Mouse (Mus musculus) lung, embryonic 16.5 days (tissue): ENCODE results near the gene Cers6. TPM values are rescaled to one million over a fixed set of nuclear protein-coding genes. Genes with fewer than 3 reads are reported as not detected.

Experiments
- ATAC-seq: fragments of 200-750 bp; cut with Nextera tagmentation; 2 replicates; pipeline ENCODE4 v1.8.0; 2017; ENCODE audit warnings: low read depth, mild to moderate bottlenecking, moderate library complexity
- H3K27ac ChIP-seq: fragments of 300-500 bp; sonication (generic); 2 replicates; pipeline ENCODE4 v1.5.1; 2014; ENCODE audit warnings: mild to moderate bottlenecking, control low read depth, low read length
- H3K27me3 ChIP-seq: fragments of 300-500 bp; sonication (generic); 2 replicates; pipeline ENCODE4 v1.6.1; 2014; ENCODE audit warnings: low read depth, low read length, mixed read lengths; ENCODE audit not compliant: control insufficient read depth, insufficient read depth
- H3K36me3 ChIP-seq: fragments of 300-500 bp; sonication (generic); 2 replicates; pipeline ENCODE4 v1.6.1; 2014; ENCODE audit warnings: low read length; ENCODE audit not compliant: control insufficient read depth, insufficient read depth
- H3K4me1 ChIP-seq: fragments of 300-500 bp; sonication (generic); replicated peaks from 2 replicates; pipeline ENCODE4 v1.6.1; 2014; ENCODE audit warnings: low read length, mixed read lengths; ENCODE audit not compliant: control insufficient read depth, insufficient read depth
- H3K4me2 ChIP-seq: fragments of 300-500 bp; sonication (generic); 2 replicates; pipeline ENCODE4 v1.6.1; 2014; ENCODE audit warnings: low read depth, low read length, control low read depth
- H3K4me3 ChIP-seq: fragments of 300-500 bp; sonication (generic); 2 replicates; pipeline ENCODE4 v1.5.1; 2014; ENCODE audit warnings: mild to moderate bottlenecking, low read length, control low read depth
- H3K9ac ChIP-seq: fragments of 300-500 bp; sonication (generic); 2 replicates; pipeline ENCODE4 v1.6.1; 2014; ENCODE audit warnings: low read length, control low read depth
- H3K9me3 ChIP-seq: fragments of 300-500 bp; sonication (generic); 2 replicates; pipeline ENCODE4 v1.6.1; 2016; ENCODE audit warnings: low read length; ENCODE audit not compliant: control insufficient read depth
- WGBS: fragments of 180-500 bp; shearing (Covaris S2); extraction: QIAGEN DNeasy Blood & Tissue Kit; methylation state at CpG from one replicate; pipeline ENCODE4 v1.1.7; 2014; 5-methylcytosine and 5-hydroxymethylcytosine counted together
- polyA plus RNA-seq: library from polyadenylated mRNA; unstranded; fragments of >200 nt; fragmentation: Nextera tagmentation; extraction: Ambion mirVana; gene quantifications from 2 replicates; pipeline ENCODE4 v1.2.1, GENCODE M21; 2015

The Cers6 gene
- 19.7 and 21.4 TPM in 2 replicates for polyA plus RNA-seq

- peak within 1 kb of the TSS; percentile 83 for H3K9ac ChIP-seq
- peaks cover 6% of the 10 kb centered on the region; the same call in 1 of the 2 replicates for H3K4me1 ChIP-seq
- no peaks in the 10 kb centered on the region for H3K36me3 ChIP-seq
- under 1% methylated on average over 52 of the region's 53 CpGs for WGBS
- peak; percentile 99 for ATAC-seq
- H3K27ac ChIP-seq, result peak within 1 kb of the TSS; percentile 71
- no peaks in the 10 kb centered on the region for H3K9me3 ChIP-seq
- peak within 1 kb of the TSS; percentile 89 for H3K4me3 ChIP-seq
- H3K4me2 ChIP-seq, result peak within 1 kb of the TSS; percentile 94
- H3K27me3 ChIP-seq, result no peaks in the 10 kb centered on the region
Observed at GRCm38 (mm10) chr2:68860904-68861685, at the start of gene Cers6. Gene Cers6 (plus strand): TSS chr2:68861441.

- no peak overlapping the region for H3K4me2 ChIP-seq
- H3K9me3 ChIP-seq, result no peaks in the 10 kb centered on the region
- WGBS, result 47% methylated on average over 2 of the region's 2 CpGs
- H3K27me3 ChIP-seq, result no peaks in the 10 kb centered on the region
- no peaks in the 10 kb centered on the region; the same call in 1 of the 2 replicates for H3K4me1 ChIP-seq
- no peaks in the 10 kb centered on the region for H3K36me3 ChIP-seq
- no peak overlapping the region for H3K4me3 ChIP-seq
- no peak overlapping the region for H3K9ac ChIP-seq
- ATAC-seq, result peak; percentile 92
- H3K27ac ChIP-seq, result no peak overlapping the region; the same call in 1 of the 2 replicates
Observed at GRCm38 (mm10) chr2:68814409-68814808, 46.8 kb upstream of the Cers6 start.

DNA sequence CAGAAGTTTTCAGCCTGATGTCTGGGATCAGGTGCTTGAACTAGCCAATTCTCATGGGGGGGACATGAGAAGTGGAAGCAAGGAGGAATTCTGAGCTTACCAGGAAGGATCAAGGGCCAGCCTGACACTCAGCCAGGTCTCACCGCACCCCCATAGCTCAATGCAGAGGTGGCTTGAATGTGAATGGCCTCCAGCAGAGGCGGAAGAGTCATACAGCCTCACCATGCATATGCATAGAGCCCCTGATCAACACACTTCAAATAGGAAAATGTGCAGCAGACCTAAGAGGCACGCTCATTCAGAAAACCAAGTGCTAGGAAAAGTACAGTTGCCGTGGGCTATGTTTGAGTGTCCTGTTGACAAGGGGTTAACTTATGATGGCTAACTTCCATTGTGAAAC is 42.2 kb upstream of the Cers6 start:
- 84% methylated on average over 4 of the region's 4 CpGs for WGBS
- Histone ChIP-seq H3K27ac (no peak overlapping the region), H3K9ac (no peak overlapping the region), H3K9me3 (no peaks in the 10 kb centered on the region), H3K4me1 (no peaks in the 10 kb centered on the region; the same call in 1 of the 2 replicates), H3K4me3 (no peak overlapping the region), H3K36me3 (no peaks in the 10 kb centered on the region), H3K4me2 (no peak overlapping the region), H3K27me3 (no peaks in the 10 kb centered on the region)
- ATAC-seq, result no peak

DNA sequence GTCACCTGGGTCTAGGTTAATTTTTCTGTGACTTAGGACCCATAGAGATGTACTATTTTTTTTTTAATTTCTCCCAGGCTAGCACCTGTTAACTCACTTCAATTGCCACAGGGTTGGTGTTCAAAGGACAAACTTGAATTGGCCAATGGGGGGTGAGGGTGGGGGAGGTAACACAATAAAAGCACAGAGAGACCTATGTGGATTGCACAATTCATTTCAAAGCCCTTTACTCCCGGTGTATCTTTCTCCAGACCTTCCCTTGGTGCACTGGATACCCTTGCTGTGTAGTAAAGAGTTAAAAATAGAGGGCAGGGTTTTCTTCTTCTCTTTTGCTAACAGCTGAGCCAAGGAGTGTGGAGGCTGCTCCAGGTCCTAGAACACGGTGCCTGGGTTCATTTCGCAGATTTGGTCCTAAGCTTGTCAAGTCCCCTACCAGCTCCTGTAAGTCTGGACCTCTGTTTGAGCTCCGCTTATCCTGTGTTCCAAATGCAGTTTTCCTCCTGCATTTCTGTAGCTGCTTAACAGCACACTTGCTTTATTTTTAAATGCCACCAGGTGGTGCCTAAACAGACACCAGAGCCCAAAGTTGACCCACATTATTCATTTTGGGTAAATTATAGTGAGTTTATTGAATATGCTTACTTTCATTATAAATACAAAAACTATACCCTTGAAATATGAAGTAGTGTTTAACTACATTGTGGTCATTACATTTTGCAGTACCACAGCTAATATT is 38.9 kb upstream of the Cers6 start:
- 63% methylated on average over 4 of the region's 4 CpGs for WGBS
- no peaks in the 10 kb centered on the region for H3K27me3 ChIP-seq
- no peak overlapping the region for H3K27ac ChIP-seq
- no peak overlapping the region for H3K4me2 ChIP-seq
- no peak overlapping the region for H3K4me3 ChIP-seq
- ATAC-seq, result no peak
- H3K9ac ChIP-seq, result no peak overlapping the region
- H3K4me1 ChIP-seq, result no peaks in the 10 kb centered on the region; the same call in 1 of the 2 replicates
- no peaks in the 10 kb centered on the region for H3K36me3 ChIP-seq
- H3K9me3 ChIP-seq, result no peaks in the 10 kb centered on the region

GRCm38 (mm10) chr2:68825326-68826020 is 35.8 kb upstream of the Cers6 start:
- no peak for ATAC-seq
- Histone ChIP-seq H3K4me2 (no peak overlapping the region), H3K9ac (no peak overlapping the region), H3K4me3 (no peak overlapping the region), H3K27me3 (no peaks in the 10 kb centered on the region), H3K4me1 (no peaks in the 10 kb centered on the region; the same call in 1 of the 2 replicates), H3K36me3 (no peaks in the 10 kb centered on the region), H3K9me3 (no peaks in the 10 kb centered on the region), H3K27ac (no peak overlapping the region)
- 61% methylated on average over 7 of the region's 7 CpGs for WGBS

DNA sequence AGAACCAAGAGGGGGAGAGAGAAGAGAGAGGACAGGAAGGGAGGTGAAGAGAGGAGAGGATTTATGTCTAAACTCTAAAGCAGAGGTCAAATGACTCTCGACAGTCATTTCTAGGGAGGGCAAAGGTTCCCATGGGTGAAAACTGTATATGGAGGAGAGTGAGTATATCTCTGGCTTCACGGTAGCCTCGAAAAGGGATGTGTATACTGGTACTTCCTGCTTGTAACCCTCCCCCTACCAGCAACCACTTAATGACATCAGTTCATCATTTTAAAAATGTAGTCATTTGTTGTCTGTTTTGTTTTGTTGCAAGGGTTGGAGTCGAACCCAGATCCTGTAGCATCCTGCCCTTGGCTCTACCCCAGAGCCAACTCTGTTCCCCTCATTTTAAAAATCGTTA is 17.9 kb upstream of the Cers6 start:
- H3K9me3 ChIP-seq, result no peaks in the 10 kb centered on the region
- H3K27me3 ChIP-seq, result no peaks in the 10 kb centered on the region
- no peak overlapping the region for H3K4me2 ChIP-seq
- no peak for ATAC-seq
- H3K27ac ChIP-seq, result no peak overlapping the region
- H3K9ac ChIP-seq, result no peak overlapping the region
- H3K4me3 ChIP-seq, result no peak overlapping the region
- no peaks in the 10 kb centered on the region for H3K4me1 ChIP-seq
- no peaks in the 10 kb centered on the region for H3K36me3 ChIP-seq
- WGBS, result 75% methylated on average over 5 of the region's 5 CpGs

DNA sequence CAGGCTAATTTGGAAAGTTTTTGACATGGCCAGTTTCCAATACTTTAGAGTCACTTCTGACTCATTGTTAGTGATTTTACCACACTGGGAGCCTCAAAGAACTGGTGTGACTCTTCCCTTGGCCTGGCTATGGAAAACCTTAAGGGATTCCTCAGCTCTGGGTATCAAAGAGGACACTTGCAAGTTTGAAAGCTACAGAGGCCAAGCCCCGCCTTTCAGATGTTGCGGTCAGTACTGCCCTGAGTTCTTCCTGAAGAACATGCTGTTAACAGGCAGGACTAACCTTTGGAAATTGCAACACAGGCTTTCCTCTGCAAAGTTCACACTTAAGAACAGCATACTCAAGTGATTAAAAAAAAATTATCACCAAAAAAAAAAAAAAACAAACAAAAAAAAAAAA is 16.7 kb upstream of the Cers6 start:
- ATAC-seq, result no peak
- no peaks in the 10 kb centered on the region for H3K27me3 ChIP-seq
- 87% methylated on average over 2 of the region's 2 CpGs for WGBS

GRCm38 (mm10) chr2:68845002-68845740 is 16.1 kb upstream of the Cers6 start:
- Histone ChIP-seq H3K27me3 (no peaks in the 10 kb centered on the region), H3K9me3 (no peaks in the 10 kb centered on the region), H3K4me1 (no peaks in the 10 kb centered on the region), H3K9ac (no peak overlapping the region), H3K4me3 (no peak overlapping the region), H3K36me3 (no peaks in the 10 kb centered on the region), H3K27ac (no peak overlapping the region), H3K4me2 (no peak overlapping the region)
- peak; percentile 54 for ATAC-seq
- 57% methylated on average over 13 of the region's 13 CpGs for WGBS

More for the DNA sequence above, 16.7 kb upstream of the Cers6 start:
- Histone ChIP-seq H3K9me3 (no peaks in the 10 kb centered on the region), H3K4me1 (no peaks in the 10 kb centered on the region), H3K4me3 (no peak overlapping the region), H3K27ac (no peak overlapping the region), H3K9ac (no peak overlapping the region), H3K36me3 (no peaks in the 10 kb centered on the region), H3K4me2 (no peak overlapping the region)
